11 mouse cellular contexts compared by ENCODE assay signal in the genomic region with DNA sequence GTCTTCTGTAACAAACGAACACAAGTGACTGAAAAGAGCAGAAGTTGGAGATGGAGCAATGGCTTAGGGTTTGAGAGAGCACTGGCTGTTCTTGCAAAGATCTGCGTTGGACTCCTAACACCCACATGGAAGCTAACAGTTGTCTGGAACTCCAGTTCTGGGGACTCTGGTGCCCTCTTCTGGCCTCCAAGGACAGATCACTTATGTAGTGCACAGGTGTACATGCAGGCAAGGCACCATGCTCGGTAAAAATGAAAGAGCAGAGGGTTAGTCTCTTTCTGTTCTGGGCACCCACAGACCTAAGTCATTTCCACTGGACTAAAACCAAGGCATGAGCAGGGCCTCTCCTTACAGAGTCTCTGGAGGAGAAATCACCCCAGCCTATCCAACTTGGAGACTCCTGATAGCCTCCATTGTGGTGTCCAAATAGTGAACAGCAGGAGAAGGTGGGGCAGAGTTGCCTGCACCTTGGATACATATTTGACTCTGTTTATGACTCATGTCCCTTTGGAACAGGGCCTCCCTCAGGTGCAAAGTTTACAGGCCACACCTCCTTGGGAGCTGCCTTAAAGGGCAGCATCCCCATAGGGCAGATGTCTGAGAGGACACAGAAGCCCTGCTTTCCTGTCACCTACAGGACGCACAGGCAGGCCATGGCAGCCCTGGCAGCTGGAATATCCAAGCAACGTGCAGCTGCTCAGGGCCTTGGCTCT. TPM values are rescaled to one million over a fixed set of nuclear protein-coding genes. Genes with fewer than 3 reads are reported as not detected.
DNase-seq lines count a peak whose midpoint lies in the region; ATAC-seq and TF ChIP-seq lines count a peak whose summit lies in the region.
"Had no signal": no experiment of that assay in that cellular context is flagged by ENCODE, and none has a peak within 500 bp of the region (broad histone marks: within the 10 kb centered on the region; RNA-seq: fewer than 3 reads in every experiment).

A gene (plus strand): TSS at position 600 of the 713 bp plus-strand sequence.

- DNase-seq in forebrain, embryonic 10.5 days (ENCODE audit: extremely low spot score, low spot score) = peak; percentile 23
- no peak for DNase-seq in forebrain, embryonic 14.5 days (ENCODE audit: low spot score)
- DNase-seq in 3T3-L1 (ENCODE audit: low read depth, low spot score) = peak; percentile 50
- DNase-seq in lung, postnatal 0 days (ENCODE audit: low spot score) = peak; percentile 47
- DNase-seq in left cerebral cortex, adult 11 months (ENCODE audit: low spot score) = no peak
- DNase-seq in layer of hippocampus, adult 9-10 months (ENCODE audit: low spot score) = no peak
- no peak for DNase-seq in retina, embryonic 14.5 days (ENCODE audit: low spot score)
- DNase-seq: cerebellum, adult 9-10 months had no signal

- H3K4me1 ChIP-seq in forebrain, embryonic 10.5 days = peaks cover 20% of the 10 kb centered on the region
- no peaks in the 10 kb centered on the region for H3K4me1 ChIP-seq in forebrain, embryonic 14.5 days (ENCODE audit: control insufficient read depth, insufficient read depth, low read length)
- H3K4me1 ChIP-seq in bone marrow, adult 2 months (ENCODE audit: control insufficient read depth, insufficient read depth, low read length) = no peaks in the 10 kb centered on the region
- 0 out of 2 replicates have a peak, but pooled peaks cover 3% of the 10 kb centered on the region for H3K4me1 ChIP-seq in lung, postnatal 0 days (ENCODE audit: insufficient read depth, low read depth, low read length)

- no peak for ATAC-seq in forebrain, embryonic 14.5 days
- ATAC-seq in lung, postnatal 0 days = peak; percentile 12; the same call in 1 of the 2 replicates

- peaks cover 80% of the 10 kb centered on the region for H3K27me3 ChIP-seq in forebrain, embryonic 10.5 days (ENCODE audit: poor library complexity, severe bottlenecking)
- H3K27me3 ChIP-seq in forebrain, embryonic 14.5 days (replicated peaks; ENCODE audit: control insufficient read depth, insufficient read depth, low read length) = no peaks in the 10 kb centered on the region
- H3K27me3 ChIP-seq in lung, postnatal 0 days (replicated peaks; ENCODE audit: insufficient read depth, low read length) = no peaks in the 10 kb centered on the region

- no peak within 1 kb of the TSS for H3K9ac ChIP-seq in forebrain, embryonic 14.5 days (ENCODE audit: low read length)
- no peak within 1 kb of the TSS for H3K9ac ChIP-seq in lung, postnatal 0 days (replicated peaks; ENCODE audit: low read depth)
- H3K9ac ChIP-seq: hindbrain, embryonic 15.5 days had no signal

- peaks cover 3% of the 10 kb centered on the region; the same call in 1 of the 2 replicates for H3K9me3 ChIP-seq in forebrain, embryonic 10.5 days
- no peaks in the 10 kb centered on the region for H3K9me3 ChIP-seq in forebrain, embryonic 14.5 days (replicated peaks; ENCODE audit: control insufficient read depth, low read length)
- H3K9me3 ChIP-seq in lung, postnatal 0 days (ENCODE audit: low read length) = no peaks in the 10 kb centered on the region
- H3K9me3 ChIP-seq: hindbrain, embryonic 15.5 days had no signal

- no peak for TF ChIP-seq EP300 in lung, postnatal 0 days (IDR thresholded peaks at IDR 0.05)

- no peak within 1 kb of the TSS for H3K4me2 ChIP-seq in forebrain, embryonic 14.5 days (ENCODE audit: low read length)
- H3K4me2 ChIP-seq in lung, postnatal 0 days (replicated peaks; ENCODE audit: low read depth, low read length) = no peak within 1 kb of the TSS
- H3K4me2 ChIP-seq: hindbrain, embryonic 15.5 days had no signal

- no peak within 1 kb of the TSS for H3K4me3 ChIP-seq in forebrain, embryonic 10.5 days
- no peak within 1 kb of the TSS for H3K4me3 ChIP-seq in forebrain, embryonic 14.5 days (ENCODE audit: low read depth, low read length)
- no peak within 1 kb of the TSS for H3K4me3 ChIP-seq in bone marrow, adult 2 months (replicated peaks; ENCODE audit: control insufficient read depth, low read depth, low read length)
- H3K4me3 ChIP-seq in lung, postnatal 0 days (ENCODE audit: low read depth, low read length) = no peak within 1 kb of the TSS
- H3K4me3 ChIP-seq: hindbrain, embryonic 15.5 days had no signal

- 83% methylated on average over 5 of the region's 5 CpGs for WGBS in forebrain, embryonic 10.5 days
- 76% methylated on average over 5 of the region's 5 CpGs for WGBS in forebrain, embryonic 14.5 days
- WGBS in bone marrow, adult 2 months = 53% methylated on average over 5 of the region's 5 CpGs
- WGBS in lung, postnatal 0 days = 70% methylated on average over 5 of the region's 5 CpGs

- H3K36me3 ChIP-seq in forebrain, embryonic 10.5 days (replicated peaks) = no peaks in the 10 kb centered on the region
- no peaks in the 10 kb centered on the region for H3K36me3 ChIP-seq in forebrain, embryonic 14.5 days (ENCODE audit: control insufficient read depth, insufficient read depth, low read length)
- H3K36me3 ChIP-seq in lung, postnatal 0 days (ENCODE audit: insufficient read depth, low read length) = no peaks in the 10 kb centered on the region
- H3K36me3 ChIP-seq: G1E; hindbrain, embryonic 15.5 days had no signal

- no peak for TF ChIP-seq POLR2A in bone marrow, adult 2 months (IDR thresholded peaks at IDR 0.05; ENCODE audit: borderline replicate concordance, control insufficient read depth, low read depth, low read length)

- TF ChIP-seq CTCF in bone marrow, adult 2 months (IDR thresholded peaks at IDR 0.05; ENCODE audit: control insufficient read depth, insufficient read depth, low read length) = peak; percentile 35; the same call in 1 of the 2 replicates
- TF ChIP-seq CTCF in lung, postnatal 0 days (IDR thresholded peaks at IDR 0.05) = peak; percentile 53

- no peak within 1 kb of the TSS for H3K27ac ChIP-seq in forebrain, embryonic 10.5 days
- no peak within 1 kb of the TSS for H3K27ac ChIP-seq in forebrain, embryonic 14.5 days (ENCODE audit: low read depth, low read length)
- H3K27ac ChIP-seq in bone marrow, adult 2 months (ENCODE audit: control insufficient read depth, insufficient read depth, low read depth, low read length, poor library complexity) = no peak within 1 kb of the TSS
- no peak within 1 kb of the TSS for H3K27ac ChIP-seq in lung, postnatal 0 days (ENCODE audit: low read length)
- H3K27ac ChIP-seq: hindbrain, embryonic 15.5 days had no signal

RNA-seq across cellular contexts. Expression of the gene that starts here (rescaled TPM):
- polyA plus RNA-seq in forebrain, embryonic 10.5 days (2016; fragmentation: Nextera tagmentation; extraction: Ambion mirVana) = not detected in 2 replicates
- 0.06 TPM in 1 of 2 replicates, not detected in the other for polyA plus RNA-seq in forebrain, embryonic 14.5 days (2014; fragmentation: Nextera tagmentation; extraction: Ambion mirVana)
- not detected in 2 replicates for polyA plus RNA-seq in bone marrow, adult 2 months (2011; ENCODE audit: insufficient read depth, insufficient read length, low replicate concordance, missing spikeins)
- polyA plus RNA-seq in lung, postnatal 0 days (2015; fragmentation: Nextera tagmentation; extraction: Ambion mirVana) = 0.25 and 0.57 TPM in 2 replicates
- polyA plus RNA-seq: G1E; hindbrain, embryonic 15.5 days had no signal

Comparison
In these comparisons a context has a peak if more than half of its experiments do, and no peak if none do; other contexts are left out.
1. Peak in DNase-seq in forebrain, embryonic 10.5 days; RNA of the gene not detected or under 1 TPM.
2. Peak in DNase-seq and ATAC-seq in lung, postnatal 0 days; RNA of the gene not detected or under 1 TPM.